Mouse (Mus musculus) retina, embryonic 14.5 days (tissue): Measurements from ENCODE around the gene Gpr143.
"Not testable (repeated sequence)": the region's sequence is repeated elsewhere in the genome, so short reads cannot be mapped to it uniquely, and the experiment has no call there.

Experiments used
- DNase-seq: peaks from one replicate; pipeline ENCODE4 v3.0.0-alpha.2; 2015; ENCODE audit warnings: low spot score

Gpr143 gene

DNA sequence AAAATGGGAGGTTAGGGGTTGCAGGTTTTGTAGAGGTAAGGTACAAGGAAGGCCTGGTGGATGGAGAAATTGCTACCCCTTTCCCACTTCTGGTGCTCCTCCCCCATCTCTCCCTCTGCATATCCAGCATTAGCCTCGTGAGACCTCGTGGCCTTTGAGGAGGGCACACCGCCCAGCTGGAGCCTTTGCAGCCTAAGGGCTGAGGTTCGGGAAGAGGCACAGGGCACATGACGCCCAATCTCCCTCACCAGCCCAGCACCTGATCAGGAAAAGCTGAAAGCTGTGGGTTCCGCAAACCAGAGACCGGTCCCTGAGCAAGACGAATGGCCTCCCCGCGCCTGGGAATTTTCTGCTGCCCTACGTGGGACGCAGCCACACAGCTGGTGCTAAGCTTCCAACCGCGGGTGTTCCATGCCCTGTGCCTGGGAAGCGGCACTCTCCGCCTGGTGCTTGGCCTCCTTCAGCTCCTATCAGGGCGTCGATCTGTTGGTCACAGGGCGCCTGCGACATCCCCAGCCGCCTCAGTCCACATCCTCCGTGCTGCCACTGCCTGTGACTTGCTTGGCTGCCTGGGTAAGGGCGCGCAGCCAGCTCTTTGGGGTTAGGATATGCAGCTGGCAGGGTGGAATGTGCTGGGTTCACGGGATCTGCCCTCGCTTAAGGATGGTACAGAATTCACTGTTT lies at the start of gene Gpr143:
TSS of gene Gpr143 (plus strand) at position 202 of the 684 bp plus-strand sequence.
- peak; percentile 17 for DNase-seq

DNA sequence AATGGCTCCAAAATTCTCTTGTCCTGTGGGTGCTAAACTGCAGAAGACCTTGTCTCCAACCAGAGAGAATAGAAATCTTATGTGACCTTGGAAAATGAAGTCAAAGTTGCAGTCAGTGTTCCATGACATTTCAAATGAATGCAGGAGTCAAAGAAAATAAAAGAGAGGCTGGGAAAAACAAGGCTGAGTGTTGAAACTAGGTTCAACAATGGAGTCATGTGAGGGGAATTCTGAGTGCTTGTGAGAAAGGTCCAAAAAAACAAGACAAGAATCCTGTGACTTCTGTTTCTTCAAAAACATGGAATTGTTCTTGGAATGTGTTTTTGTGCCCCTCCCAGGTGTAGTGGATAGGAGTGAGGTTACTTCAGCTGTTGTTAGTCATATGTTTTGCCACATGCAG lies 46.4 kb upstream of the Gpr143 start:
- no peak for DNase-seq

GRCm38 (mm10) chrX:152738191-152738590 lies 43.5 kb upstream of the Gpr143 start:
- no peak for DNase-seq

- DNase-seq, result peak; percentile 72
These were observed 42.9 kb upstream of the Gpr143 start for GRCm38 (mm10) chrX:152738759-152739368.

DNA sequence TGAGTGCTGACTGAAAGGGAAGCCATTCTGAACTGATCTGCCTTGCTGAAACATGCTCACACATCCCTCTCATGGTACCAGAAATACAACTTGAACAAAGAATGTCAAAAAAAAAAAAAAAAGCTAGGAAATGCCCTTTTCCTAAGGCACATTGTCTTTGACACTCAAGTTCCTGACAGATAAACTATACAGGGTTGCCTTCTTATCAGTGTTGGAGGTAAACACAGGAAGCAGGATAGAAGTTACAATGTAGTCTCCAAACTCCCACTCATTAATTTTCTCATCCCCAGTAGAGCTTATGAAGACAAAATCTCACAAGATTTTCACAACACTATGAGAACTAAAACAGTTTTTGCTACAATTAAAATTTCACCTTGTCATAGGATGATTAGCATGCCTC lies 38.1 kb upstream of the Gpr143 start:
- no peak for DNase-seq

DNA sequence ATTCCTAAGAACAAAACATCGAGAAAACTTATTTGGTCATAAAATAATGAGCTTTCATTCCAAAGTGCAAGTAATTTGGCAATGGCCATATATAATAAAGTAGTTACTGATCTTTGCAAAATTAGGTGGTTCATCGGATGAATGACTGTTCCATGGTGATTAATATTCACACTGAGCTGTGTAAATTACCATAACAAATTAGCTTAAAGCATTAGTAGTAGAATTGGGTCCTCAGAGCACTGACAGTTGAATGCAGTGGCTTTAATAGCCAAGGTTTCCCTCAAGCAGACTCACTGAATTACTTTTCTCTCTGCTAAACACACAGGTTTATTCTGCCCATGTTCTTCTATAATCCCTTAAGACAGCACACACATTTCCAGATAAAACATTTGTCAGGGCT lies 35.8 kb upstream of the Gpr143 start:
- no peak for DNase-seq

- no peak for DNase-seq
These were observed 25.9 kb upstream of the Gpr143 start for GRCm38 (mm10) chrX:152755819-152756218.

DNA sequence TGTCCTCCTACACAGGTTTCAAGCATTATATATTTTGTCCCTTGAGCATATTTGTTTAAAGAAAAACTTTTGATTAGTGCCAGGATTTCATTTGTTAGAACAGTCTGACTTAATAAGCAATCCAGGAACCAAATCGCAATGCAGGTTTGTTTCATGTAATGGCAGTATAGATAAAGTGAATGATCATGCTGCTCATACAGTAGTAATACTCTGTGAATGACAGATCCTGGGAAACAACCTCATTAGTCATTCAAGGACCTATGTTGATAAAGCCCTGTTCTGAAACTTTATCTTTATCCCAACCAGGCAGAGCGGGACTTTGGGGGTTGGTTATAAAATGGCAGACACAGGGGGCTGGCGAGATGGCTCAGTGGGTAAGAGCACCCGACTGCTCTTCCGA lies 25.4 kb upstream of the Gpr143 start:
- no peak for DNase-seq

- no peak for DNase-seq
These were observed 19.3 kb upstream of the Gpr143 start for GRCm38 (mm10) chrX:152762437-152762836.

DNA sequence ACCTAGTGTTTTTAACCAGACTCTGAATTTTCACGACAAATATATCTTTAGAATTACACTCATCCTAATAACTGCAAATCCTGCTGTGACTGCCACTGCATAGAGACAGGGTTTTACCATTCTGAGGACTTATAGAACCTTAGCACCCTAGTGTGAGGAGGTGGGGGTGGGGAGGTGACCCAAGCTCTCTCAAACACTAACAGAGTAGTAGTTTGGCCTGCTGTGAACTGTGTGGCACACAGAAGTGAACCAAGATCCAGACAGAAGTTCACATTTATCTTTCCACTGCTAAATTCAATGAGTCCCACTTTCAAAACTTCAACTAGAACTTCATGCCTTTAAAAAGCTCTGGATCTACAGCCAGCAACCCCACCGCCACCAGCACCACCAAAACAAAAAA lies 18.9 kb upstream of the Gpr143 start:
- DNase-seq, result no peak

GRCm38 (mm10) chrX:152764171-152764570 lies 17.6 kb upstream of the Gpr143 start:
- no peak for DNase-seq

DNA sequence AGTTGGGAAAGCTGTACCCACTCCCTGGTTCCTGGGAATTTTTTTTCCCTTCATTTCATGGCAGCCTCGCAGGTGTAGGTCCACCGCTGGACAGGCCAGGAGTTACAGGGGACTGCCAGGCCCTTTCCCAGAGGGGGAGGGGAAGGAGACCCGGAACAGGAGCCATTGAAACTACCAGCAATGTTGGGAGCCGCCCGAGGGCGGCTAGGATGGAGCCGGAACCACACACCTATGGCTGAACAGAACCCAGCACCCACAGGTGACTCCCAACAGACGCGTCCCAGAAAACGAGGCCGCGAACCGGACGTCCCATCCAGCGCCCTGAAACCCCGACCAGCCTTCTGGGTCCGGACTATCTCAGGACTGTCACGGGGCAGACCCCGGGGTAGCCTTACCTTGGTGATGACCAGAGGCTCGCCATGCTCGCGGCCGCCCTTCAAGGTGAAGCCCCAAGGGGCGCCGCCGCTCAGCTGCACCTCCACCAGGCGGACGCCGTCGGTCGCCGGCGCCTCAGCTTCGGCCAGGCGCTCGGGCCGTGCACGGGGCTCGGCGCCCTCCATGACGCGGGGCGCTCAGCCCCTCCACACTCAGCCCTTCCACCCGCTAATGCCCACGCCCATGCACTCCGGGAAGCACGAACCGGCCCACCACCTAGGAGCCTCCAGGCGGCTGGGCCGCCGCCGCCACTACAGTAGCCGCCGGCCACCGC lies 12.7 kb upstream of the Gpr143 start, which contains the start of gene Shroom2:
TSS of gene Shroom2 (minus strand) at position 575 of the 709 bp plus-strand sequence.
- peak; percentile 12 for DNase-seq

DNA sequence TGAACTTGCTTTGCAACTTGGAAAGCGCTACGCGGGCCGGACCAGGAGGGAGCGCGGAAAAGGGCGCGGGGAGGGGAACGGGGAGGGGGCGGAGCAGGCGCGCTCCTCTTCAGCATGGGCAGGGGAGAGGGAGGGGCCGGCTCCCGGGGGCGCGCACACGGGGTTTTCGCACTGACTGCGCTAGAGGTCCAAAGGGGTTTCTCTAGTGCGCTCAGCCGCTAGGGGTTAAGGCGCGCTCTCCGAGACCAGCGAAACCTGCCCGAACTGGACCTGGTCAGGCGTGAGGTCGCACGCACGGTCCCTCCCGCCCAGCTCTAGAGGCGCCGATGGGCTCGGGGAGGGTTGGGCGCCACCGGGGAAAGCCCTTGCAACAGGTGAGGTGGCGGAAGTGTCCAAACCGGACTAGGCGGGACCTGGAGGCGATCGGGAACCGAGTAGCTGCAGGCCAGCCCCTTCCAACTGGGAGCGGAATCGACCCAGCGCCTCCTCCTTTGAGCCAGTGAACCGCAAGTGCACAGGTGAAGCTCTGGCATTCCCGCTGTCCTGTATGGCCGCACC lies 12.0 kb upstream of the Gpr143 start:
- DNase-seq, result peak; percentile 75

GRCm38 (mm10) chrX:152788129-152788528 lies 6.4 kb downstream of the Gpr143 start:
- no peak for DNase-seq

GRCm38 (mm10) chrX:152788611-152789010 lies 6.9 kb downstream of the Gpr143 start:
- DNase-seq, result no peak

DNA sequence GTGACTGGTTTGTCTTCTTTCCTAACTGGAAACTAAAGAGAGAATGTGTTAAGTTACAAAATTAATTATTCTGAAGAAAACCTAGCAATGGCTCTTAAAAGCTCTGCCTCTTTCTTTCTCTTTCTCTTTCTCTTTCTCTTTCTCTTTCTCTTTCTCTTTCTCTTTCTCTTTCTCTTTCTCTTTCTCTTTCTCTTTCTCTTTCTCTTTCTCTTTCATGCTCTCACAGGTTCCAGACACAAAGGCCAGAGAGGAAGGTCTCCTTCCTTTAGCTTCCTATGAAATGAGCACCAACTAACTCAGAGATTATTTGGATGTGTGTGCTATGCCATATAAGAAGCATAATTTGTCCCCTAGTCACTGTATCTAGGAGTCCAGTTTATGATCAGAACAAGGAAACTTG lies 23.6 kb downstream of the Gpr143 start:
- no peak for DNase-seq

DNA sequence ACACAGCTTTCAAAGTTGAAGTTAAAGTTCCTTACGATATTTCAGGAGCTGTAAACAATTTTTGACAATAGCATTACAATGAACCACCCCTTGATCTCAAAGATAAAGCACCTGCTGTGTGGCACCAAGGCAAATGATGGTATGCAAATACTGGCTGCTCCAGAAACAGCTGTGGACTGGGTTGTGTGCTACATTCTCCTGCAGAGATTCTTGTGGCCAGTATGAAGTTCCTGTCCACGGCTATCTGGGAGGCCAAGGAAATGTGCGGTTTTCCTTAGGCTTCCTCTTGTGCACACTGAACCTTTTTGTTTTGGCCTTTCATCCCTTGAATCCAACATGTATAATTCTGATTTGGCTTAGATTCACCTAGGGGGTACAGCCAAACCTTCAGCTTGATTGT lies 31.6 kb downstream of the Gpr143 start:
- no peak for DNase-seq

DNA sequence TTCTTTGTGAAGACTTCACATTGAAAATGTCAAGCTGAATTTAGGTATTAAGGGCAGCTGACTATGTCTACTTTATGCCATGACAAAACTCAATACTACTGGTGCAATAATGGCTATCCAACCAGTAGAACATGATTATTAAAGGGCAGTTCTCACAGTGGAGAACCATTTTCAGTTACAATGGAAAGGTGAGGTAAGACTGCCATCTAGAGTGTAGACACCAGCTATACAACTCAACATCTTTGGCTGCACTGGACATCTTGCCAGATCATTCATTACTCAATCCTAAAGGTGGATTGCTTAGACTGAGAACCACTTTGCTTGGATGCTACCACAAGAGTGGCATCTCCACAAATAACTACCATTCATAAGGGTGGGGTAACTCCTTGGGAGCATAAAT lies 37.3 kb downstream of the Gpr143 start:
- DNase-seq, result peak; percentile 47

- not testable (repeated sequence) for DNase-seq
These were observed 49.4 kb downstream of the Gpr143 start for GRCm38 (mm10) chrX:152831003-152831550.

GRCm38 (mm10) chrX:152834940-152835339 lies 53.2 kb downstream of the Gpr143 start:
- peak; percentile 70 for DNase-seq

- DNase-seq, result no peak
These were observed 73.5 kb downstream of the Gpr143 start for GRCm38 (mm10) chrX:152855076-152855772.
